Mouse (Mus musculus) B cell, adult 67 days (primary cell): ENCODE results near the gene Asah2. TPM values are rescaled to one million over a fixed set of nuclear protein-coding genes. Genes with fewer than 3 reads are reported as not detected.

Experiments
- total RNA-seq, 2 experiments: library from RNA; stranded (reverse); gene quantifications; 4 replicates each; pipeline ENCODE4 v1.2.4; 2023

Asah2 gene
- 1 to 10 TPM; 5.9 to 8.5 TPM for total RNA-seq

DNA sequence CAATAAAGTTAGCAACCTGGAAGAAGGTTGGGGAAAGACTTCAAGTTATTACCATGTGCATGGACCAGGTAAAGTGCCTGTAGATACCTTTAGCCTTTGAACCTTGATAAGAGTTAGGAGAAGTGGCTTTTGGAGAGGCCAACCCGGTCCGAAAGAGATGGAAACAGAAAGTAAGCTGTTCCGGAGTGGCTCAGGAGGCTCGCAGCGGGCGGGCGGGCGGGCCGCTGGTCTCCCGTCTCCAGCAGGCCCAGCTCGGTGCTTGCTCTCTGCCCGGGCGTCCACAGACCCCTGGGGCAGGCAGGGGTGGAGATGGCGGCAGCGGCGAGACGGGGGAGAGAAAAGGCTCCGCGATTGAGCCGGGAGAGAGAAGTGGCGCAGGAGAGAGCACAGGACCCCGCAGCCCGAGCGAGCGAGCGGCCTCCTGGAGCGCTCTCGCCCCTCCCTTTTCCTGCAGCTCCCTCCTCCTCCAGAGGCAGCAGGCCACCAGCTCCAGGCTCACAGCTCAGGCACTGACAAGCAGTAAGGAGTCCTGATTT is at the start of gene Asah2:
Gene Asah2, minus strand, starts transcription at position 441 of the 536 bp plus-strand sequence.

Other genes with a start within 250 kb of the Asah2 start
- not detected for gene A1cf, start 239.4 kb downstream of the Asah2 start, total RNA-seq